Mouse (Mus musculus): ENCODE data around the gene Acvr1. TPM values are rescaled to one million over a fixed set of nuclear protein-coding genes. Genes with fewer than 3 reads are reported as not detected.

Gene Acvr1
- polyA plus RNA-seq, 1 experiment from 2014 or later = 4.6 TPM

DNA sequence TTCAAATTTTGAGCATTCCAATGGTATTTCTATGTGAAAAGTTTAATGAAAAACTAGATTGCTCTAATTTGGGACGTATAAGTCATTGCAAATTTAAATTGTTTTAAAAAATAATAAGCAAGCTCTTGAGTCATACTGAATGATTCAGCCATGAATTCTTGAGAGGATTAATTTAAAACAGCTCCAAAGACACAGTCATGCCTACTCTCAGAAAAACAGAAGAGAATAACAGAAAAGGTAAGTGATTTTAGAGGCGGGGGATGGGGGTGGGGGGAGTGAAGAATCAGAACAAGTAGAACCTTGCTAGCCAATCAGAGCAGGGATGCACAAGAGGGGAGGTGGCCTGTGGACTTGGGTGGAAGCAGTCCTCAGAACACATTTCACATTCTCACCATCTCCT, 216.3 kb downstream of the Acvr1 start:
- no peaks in the 10 kb centered on the region for H3K4me1 ChIP-seq (ENCODE audit: control insufficient read depth, insufficient read depth, low read length)
- no peak overlapping the region for H3K4me2 ChIP-seq (ENCODE audit: low read depth, low read length)
- 82% methylated on average over 2 of the region's 2 CpGs for WGBS
- H3K36me3 ChIP-seq (ENCODE audit: control insufficient read depth, insufficient read depth, low read length) = no peaks in the 10 kb centered on the region
- H3K9ac ChIP-seq (ENCODE audit: low read depth, low read length) = no peak overlapping the region
- no peaks in the 10 kb centered on the region for H3K9me3 ChIP-seq (ENCODE audit: control insufficient read depth, low read length)
- H3K27ac ChIP-seq (ENCODE audit: low read length) = no peak overlapping the region
- no peaks in the 10 kb centered on the region for H3K27me3 ChIP-seq (replicated peaks; ENCODE audit: control insufficient read depth, insufficient read depth, low read length)
- H3K4me3 ChIP-seq (ENCODE audit: low read length) = no peak overlapping the region
- no peak for ATAC-seq

Other genes with a start within 250 kb of the Acvr1 start
- 3.8 and 5.3 TPM in 2 replicates for gene Acvr1c, start 209.3 kb downstream of the Acvr1 start, polyA plus RNA-seq (2015; fragmentation: Nextera tagmentation; extraction: Ambion mirVana)
- 0.13 TPM in 1 of 2 replicates, not detected in the other for gene Gm17409, start 97.0 kb downstream of the Acvr1 start, polyA plus RNA-seq (2015; fragmentation: Nextera tagmentation; extraction: Ambion mirVana)
- 5.4 and 5.7 TPM in 2 replicates for gene Upp2, start 141 bp upstream of the Acvr1 start, polyA plus RNA-seq (2015; fragmentation: Nextera tagmentation; extraction: Ambion mirVana)

Data from intestine, embryonic 16.5 days (tissue).